Mouse (Mus musculus) cerebellum, postnatal 4 days (tissue): ENCODE measurements around the gene Syap1.
"Not testable (repeated sequence)": the region's sequence is repeated elsewhere in the genome, so short reads cannot be mapped to it uniquely, and the experiment has no call there.

Experiments
- DNase-seq, 2 experiments: peaks; one replicate each; pipeline ENCODE4 v3.0.0; 2022; ENCODE audit warnings: low spot score in 2 of 2, mixed read lengths in 1 of 2

Syap1 gene

DNA sequence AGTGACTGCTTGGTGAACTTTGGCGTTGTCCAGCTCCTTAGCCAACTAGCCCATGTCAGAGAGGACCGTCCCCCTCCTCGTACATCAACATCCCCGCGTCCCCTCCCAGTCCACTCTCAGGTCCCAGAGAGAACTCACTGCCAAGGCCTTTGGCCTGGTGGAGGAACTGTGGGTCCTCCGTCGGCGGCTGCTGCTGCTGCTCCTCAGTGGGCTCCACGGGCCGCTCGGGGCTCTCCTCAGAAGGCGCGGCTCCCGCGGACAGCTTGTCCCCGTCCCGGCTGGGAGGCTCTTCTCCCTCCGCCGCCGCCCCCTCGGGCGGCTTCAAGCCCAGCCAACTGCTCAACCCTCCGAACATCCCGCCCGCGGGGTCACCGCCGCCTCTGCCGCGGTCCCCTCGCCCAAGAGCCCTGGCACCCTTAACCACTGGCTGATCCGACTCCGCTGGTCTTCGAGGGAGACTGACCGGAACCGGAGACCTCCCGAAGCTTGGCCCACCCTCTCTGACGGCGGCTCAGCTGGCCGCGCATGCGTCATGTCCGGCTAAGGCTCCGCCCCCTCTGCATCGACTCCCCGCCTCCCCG, at the start of gene Syap1:
Gene Syap1, minus strand, starts transcription at position 517 of the 581 bp plus-strand sequence.
- peak; percentile 43 to 74 for DNase-seq

- no peak for DNase-seq
These were observed 43.2 kb upstream of the Syap1 start for GRCm38 (mm10) chrX:162931467-162931866.

DNA sequence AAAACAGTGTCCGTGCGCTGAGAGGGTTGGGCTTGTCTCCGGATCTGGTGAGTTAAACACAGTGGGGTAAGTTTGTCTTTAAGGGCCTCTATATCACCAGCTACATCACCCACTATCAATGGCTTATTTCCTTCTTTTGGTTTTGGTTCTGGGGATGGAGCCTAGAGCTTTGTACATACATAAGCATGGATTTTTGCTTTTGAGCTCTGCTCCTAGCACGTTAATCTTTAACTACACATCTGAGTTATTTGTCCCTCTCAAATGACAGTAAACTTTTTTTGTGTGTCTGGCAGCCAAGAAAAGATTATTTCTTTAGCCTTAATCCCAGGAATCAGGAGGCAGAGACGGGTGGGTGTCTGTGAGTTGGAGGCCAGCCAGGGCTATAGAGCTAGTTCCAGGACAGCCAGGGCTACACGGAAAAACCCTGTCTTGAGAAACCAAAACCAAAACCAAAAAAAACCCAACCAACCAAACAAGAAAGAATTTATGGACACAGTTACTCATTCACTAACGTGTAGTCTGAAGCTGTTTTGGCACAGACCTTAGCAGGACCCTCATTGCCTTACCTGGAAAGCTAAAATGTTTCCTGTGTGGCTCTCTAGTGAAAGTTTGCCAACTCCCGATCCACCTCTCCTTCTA, 33.4 kb upstream of the Syap1 start:
- no peak for DNase-seq

GRCm38 (mm10) chrX:162915697-162916096, 27.4 kb upstream of the Syap1 start:
- peak; percentile 26 to 45 for DNase-seq

DNA sequence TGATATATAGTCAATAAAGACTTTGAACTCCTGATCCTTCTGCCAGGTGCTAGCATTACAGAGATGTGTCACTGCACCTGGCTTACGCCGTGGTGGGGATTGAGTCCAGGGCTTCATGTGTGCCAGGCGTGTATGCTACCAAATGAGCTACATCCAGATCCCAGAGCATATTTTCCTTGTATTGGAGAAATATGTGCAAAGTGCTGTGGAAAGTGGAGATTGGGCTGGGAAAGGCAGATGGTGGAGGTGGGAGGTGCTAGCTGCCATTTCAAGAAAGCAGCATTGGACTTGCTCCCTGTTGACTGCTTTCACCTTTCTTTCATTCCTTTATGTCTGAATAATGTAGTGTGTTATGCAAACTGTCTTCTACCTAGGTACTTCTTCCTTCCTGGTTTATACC, 25.4 kb upstream of the Syap1 start:
- no peak for DNase-seq

DNA sequence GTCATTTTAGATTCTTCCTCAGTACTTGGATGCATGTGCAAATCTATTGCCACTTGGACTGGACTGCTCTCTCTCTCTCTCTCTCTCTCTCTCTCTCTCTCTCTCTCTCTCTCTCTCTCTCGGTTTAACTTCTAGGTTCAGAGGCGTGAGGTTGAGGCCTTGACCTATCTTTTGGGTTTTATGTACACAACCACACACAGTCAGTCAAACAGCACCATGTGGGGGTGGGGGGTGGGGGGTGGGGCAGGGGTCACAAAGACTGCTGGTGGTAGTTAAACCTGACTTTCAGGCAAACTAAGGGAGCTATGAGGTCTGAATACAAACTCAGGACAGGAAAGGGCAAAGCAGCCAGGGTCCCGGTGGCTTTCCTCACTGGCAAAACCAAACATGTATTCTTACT, 19.3 kb upstream of the Syap1 start:
- DNase-seq: no peak

- peak in 1 of 2 experiments; percentile 17 for DNase-seq
These were observed 13.9 kb upstream of the Syap1 start for GRCm38 (mm10) chrX:162902040-162902734.

GRCm38 (mm10) chrX:162901371-162902039, 13.3 kb upstream of the Syap1 start:
- peak in 1 of 2 experiments; percentile 34 for DNase-seq

GRCm38 (mm10) chrX:162900938-162901337, 12.7 kb upstream of the Syap1 start, which contains the start of gene Ctps2:
Ctps2 (plus strand) TSS chrX:162901238.
- no peak for DNase-seq

DNA sequence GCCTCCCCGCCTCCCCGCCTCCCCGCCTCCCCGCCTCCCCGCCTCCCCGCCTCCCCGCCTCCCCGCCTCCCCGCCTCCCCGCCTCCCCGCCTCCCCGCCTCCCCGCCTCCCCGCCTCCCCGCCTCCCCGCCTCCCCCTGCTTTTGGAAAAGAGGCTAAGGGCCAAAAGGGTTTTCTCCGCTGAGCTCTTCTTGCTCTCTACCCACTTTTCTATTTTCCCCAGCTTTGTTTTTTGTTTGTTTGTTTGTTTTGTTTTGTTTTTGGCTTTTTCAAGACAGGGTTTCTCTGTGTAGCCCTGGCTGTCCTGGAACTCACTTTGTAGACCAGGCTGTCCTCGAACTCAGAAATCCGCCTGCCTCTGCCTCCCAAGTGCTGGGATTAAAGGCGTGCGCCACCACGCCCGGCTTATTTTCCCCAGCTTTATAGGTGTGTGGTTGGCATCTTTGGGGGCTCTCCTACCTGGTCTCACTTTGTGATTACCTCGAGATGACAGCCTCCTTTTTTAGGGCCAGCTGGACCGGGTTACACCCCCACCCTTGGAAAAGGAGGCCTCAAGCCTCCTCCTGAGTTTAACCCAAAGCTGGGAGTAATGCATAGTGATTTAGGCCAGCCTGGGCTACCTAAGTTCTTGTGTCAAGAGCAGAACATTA, 452 bp upstream of the Syap1 start:
- not testable (repeated sequence) for DNase-seq

DNA sequence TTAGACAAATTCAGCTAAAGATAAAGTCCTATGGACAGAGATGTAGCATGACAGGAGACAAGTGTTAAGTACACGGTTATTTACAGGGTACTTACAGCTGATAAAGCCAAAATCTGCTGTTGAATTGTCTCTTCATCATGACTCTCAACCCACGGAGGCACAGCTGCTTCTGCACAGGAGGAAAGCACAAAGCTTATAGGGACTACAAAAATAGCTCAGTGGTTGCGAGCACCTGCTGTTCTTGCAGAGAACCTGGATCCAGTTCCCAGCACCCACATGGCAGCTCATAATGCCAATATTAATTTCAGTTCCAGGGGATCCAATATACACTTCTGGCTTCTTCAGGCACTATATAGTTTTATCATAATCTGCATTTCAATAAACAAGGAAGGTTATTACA, 10.0 kb downstream of the Syap1 start:
- DNase-seq: no peak

- no peak for DNase-seq
These were observed 14.5 kb downstream of the Syap1 start for GRCm38 (mm10) chrX:162873761-162874160.

DNA sequence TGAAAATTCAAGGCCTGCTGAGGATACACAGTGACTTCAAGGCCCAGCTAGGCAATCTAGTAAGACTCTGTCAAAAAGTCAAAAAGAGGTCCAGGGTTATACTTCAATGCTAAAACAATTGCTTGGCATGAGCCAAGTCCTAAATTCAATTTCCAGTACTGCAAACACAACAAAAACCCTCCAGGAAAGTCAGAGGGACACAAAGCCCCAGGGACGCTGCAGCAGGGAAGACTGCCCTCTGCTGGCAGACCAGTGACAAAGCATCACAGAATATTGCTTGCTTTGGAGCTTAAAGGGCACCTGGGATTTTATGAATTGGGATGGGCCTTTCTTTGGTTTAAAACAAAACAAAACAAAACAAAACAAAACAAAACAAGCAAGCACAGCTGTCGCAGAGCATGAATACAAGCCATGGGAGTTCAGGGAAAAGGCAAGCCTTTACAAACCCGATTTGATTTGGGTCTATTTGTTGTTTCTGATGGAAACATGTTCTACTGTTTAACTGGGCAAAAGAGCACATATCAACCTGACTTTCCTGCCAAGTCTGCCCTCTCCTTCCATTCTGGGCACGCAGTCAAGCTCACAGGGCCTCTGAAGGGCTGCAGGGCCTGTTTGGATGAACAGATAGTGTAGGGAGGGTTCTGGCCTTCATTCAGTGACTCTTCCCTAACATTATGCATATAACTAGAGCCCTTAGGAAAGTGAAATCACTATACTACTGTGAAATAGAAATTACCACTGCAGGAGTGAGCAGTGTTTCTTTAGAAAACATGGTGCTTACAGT, 16.3 kb downstream of the Syap1 start:
- DNase-seq: peak in 1 of 2 experiments; percentile 10

GRCm38 (mm10) chrX:162868294-162868965, 19.8 kb downstream of the Syap1 start:
- no peak for DNase-seq

- no peak for DNase-seq
These were observed 39.6 kb downstream of the Syap1 start for GRCm38 (mm10) chrX:162848682-162849081.

DNA sequence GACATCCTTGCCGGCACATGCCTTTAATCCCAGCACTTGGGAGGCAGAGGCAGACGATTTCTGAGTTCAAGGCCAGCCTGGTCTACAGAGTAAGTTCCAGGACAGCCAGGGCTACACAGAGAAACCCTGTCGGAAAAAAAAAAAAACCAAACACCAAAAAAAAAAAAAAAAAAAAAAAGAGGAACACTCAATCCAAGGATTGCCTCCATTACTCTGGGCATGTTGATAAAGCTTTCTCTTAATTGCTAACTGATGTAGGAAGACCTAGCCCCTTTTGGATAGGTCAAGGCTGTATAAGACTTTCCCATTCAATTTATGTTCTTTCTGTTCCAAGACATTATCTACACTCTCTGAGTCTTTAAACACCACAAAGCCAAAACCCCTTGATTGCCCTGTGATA, 42.7 kb downstream of the Syap1 start:
- DNase-seq: no peak

- DNase-seq: peak in 1 of 2 experiments; percentile 3
These were observed 43.7 kb downstream of the Syap1 start for GRCm38 (mm10) chrX:162844447-162845100.

GRCm38 (mm10) chrX:162832101-162832500, 56.1 kb downstream of the Syap1 start:
- no peak for DNase-seq

- no peak for DNase-seq
These were observed 56.7 kb downstream of the Syap1 start for GRCm38 (mm10) chrX:162831542-162831941.

- no peak for DNase-seq
These were observed 57.2 kb downstream of the Syap1 start for GRCm38 (mm10) chrX:162831036-162831435.
